Mouse (Mus musculus): ENCODE measurements around the gene Actn4. TPM values are rescaled to one million over a fixed set of nuclear protein-coding genes. Genes with fewer than 3 reads are reported as not detected.

The Actn4 gene
- polyA plus RNA-seq, 1 experiment from 2014 or later = 216 TPM

- no peak for ATAC-seq (ENCODE audit: low FRiP score, low TSS enrichment)
- H3K4me3 ChIP-seq (ENCODE audit: low read depth, low read length) = no peak overlapping the region
- H3K9ac ChIP-seq (ENCODE audit: low read length) = no peak overlapping the region
- no peak overlapping the region for H3K4me2 ChIP-seq (replicated peaks; ENCODE audit: low read depth)
- no peaks in the 10 kb centered on the region for H3K27me3 ChIP-seq (ENCODE audit: control insufficient read depth, insufficient read depth, low read length)
- H3K4me1 ChIP-seq (replicated peaks; ENCODE audit: control insufficient read depth, insufficient read depth) = 0 out of 2 replicates have a peak, but pooled peaks cover 3% of the 10 kb centered on the region
- DNase-seq (ENCODE audit: low spot score) = no peak
- no peaks in the 10 kb centered on the region for H3K36me3 ChIP-seq (ENCODE audit: control insufficient read depth, insufficient read depth, low read length)
- no peaks in the 10 kb centered on the region for H3K9me3 ChIP-seq (ENCODE audit: control insufficient read depth, low read length)
- H3K27ac ChIP-seq (replicated peaks) = no peak overlapping the region
- 63% methylated on average over 4 of the region's 4 CpGs for WGBS
- TF ChIP-seq EP300 (optimal IDR thresholded peaks at IDR 0.05) = no peak
- no peak for TF ChIP-seq CTCF (IDR thresholded peaks at IDR 0.05; ENCODE audit: low read depth)
Measured at GRCm38 (mm10) chr7:28966751-28967505, 4.8 kb upstream of the Actn4 start.

GRCm38 (mm10) chr7:28966181-28966580, 4.0 kb upstream of the Actn4 start:
- Histone ChIP-seq H3K27me3 (ENCODE audit: control insufficient read depth, insufficient read depth, low read length) (no peaks in the 10 kb centered on the region), H3K9ac (ENCODE audit: low read length) (no peak overlapping the region), H3K9me3 (ENCODE audit: control insufficient read depth, low read length) (no peaks in the 10 kb centered on the region), H3K36me3 (ENCODE audit: control insufficient read depth, insufficient read depth, low read length) (no peaks in the 10 kb centered on the region), H3K27ac (replicated peaks) (no peak overlapping the region), H3K4me3 (ENCODE audit: low read depth, low read length) (no peak overlapping the region), H3K4me1 (replicated peaks; ENCODE audit: control insufficient read depth, insufficient read depth) (no peaks in the 10 kb centered on the region), H3K4me2 (replicated peaks; ENCODE audit: low read depth) (no peak overlapping the region)
- no peak for ATAC-seq (ENCODE audit: low FRiP score, low TSS enrichment)
- no peak for TF ChIP-seq CTCF (IDR thresholded peaks at IDR 0.05; ENCODE audit: low read depth)
- no peak for TF ChIP-seq EP300 (optimal IDR thresholded peaks at IDR 0.05)
- DNase-seq (ENCODE audit: low spot score) = no peak
- 66% methylated on average over 4 of the region's 5 CpGs for WGBS

DNA sequence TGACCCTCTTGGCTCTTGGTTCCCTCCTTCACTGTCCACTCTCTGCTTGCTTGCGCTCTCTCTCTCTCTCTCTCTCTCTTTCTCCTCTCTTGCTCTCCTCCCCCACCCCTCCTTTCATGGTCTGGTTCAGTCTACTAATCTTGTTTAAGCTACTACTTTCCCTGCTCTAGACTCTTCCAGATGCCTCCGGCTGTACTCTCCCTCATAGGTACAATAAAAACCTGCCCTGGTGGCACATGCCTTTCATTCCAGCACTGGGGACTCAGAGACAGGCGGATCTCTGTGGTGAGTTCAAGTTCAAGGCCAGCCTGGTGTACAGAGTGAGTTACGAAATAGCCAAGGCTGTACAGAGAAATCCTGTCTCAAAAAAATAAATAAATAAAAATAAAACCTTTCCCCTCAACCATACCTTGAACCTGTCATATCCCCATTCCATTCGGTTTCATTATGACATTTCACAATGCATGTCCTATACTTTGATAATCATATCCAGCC, 3.3 kb upstream of the Actn4 start:
- no peak overlapping the region for H3K27ac ChIP-seq (replicated peaks)
- no peak overlapping the region for H3K9ac ChIP-seq (ENCODE audit: low read length)
- no peak for ATAC-seq (ENCODE audit: low FRiP score, low TSS enrichment)
- H3K4me2 ChIP-seq (replicated peaks; ENCODE audit: low read depth) = no peak overlapping the region
- 81% methylated on average over 5 of the region's 5 CpGs for WGBS
- no peaks in the 10 kb centered on the region for H3K9me3 ChIP-seq (ENCODE audit: control insufficient read depth, low read length)
- no peaks in the 10 kb centered on the region for H3K27me3 ChIP-seq (ENCODE audit: control insufficient read depth, insufficient read depth, low read length)
- H3K4me3 ChIP-seq (ENCODE audit: low read depth, low read length) = no peak overlapping the region
- TF ChIP-seq EP300 (optimal IDR thresholded peaks at IDR 0.05) = no peak
- TF ChIP-seq CTCF (IDR thresholded peaks at IDR 0.05; ENCODE audit: low read depth) = no peak
- H3K36me3 ChIP-seq (ENCODE audit: control insufficient read depth, insufficient read depth, low read length) = no peaks in the 10 kb centered on the region
- no peak for DNase-seq (ENCODE audit: low spot score)
- no peaks in the 10 kb centered on the region for H3K4me1 ChIP-seq (replicated peaks; ENCODE audit: control insufficient read depth, insufficient read depth)

DNA sequence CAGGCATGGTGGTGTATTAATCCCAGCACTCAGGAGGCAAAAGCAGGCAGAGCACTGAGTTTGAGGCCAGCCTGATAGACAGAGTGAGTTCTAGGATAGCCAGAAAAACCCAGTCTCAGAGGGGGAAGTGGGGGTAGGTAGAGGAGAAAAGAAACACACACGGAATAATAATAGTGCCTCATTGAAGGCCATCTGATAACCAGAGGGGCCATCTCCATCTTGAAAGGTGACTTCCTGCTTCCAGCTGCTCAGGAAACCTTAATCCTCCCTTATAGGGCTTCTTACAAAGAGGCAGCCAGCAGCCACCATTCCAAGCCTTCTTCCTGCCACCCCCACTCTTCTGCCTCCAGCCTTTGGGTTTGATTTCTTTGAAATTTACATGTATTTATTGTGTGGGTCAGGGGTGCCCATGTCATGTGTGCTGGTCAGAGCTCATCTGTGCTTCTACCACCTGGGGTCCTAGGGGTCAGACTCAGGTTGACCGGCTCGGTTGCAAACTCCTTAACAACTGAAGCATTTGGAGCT, 1.3 kb upstream of the Actn4 start:
- TF ChIP-seq CTCF (IDR thresholded peaks at IDR 0.05; ENCODE audit: low read depth) = no peak
- TF ChIP-seq EP300 (optimal IDR thresholded peaks at IDR 0.05) = no peak
- Histone ChIP-seq H3K9me3 (ENCODE audit: control insufficient read depth, low read length) (no peaks in the 10 kb centered on the region), H3K4me2 (replicated peaks; ENCODE audit: low read depth) (no peak overlapping the region), H3K27ac (replicated peaks) (peak overlapping the region; percentile 14; the same call in 1 of the 2 replicates), H3K4me3 (ENCODE audit: low read depth, low read length) (no peak overlapping the region), H3K27me3 (ENCODE audit: control insufficient read depth, insufficient read depth, low read length) (no peaks in the 10 kb centered on the region), H3K4me1 (replicated peaks; ENCODE audit: control insufficient read depth, insufficient read depth) (peaks cover 5% of the 10 kb centered on the region), H3K36me3 (ENCODE audit: control insufficient read depth, insufficient read depth, low read length) (no peaks in the 10 kb centered on the region), H3K9ac (ENCODE audit: low read length) (no peak overlapping the region)
- ATAC-seq (ENCODE audit: low FRiP score, low TSS enrichment) = no peak
- no peak for DNase-seq (ENCODE audit: low spot score)
- 84% methylated on average over 3 of the region's 3 CpGs for WGBS

GRCm38 (mm10) chr7:28961584-28961926, 585 bp downstream of the Actn4 start:
- TF ChIP-seq CTCF (IDR thresholded peaks at IDR 0.05; ENCODE audit: low read depth) (no peak), EP300 (optimal IDR thresholded peaks at IDR 0.05) (no peak)
- peak overlapping the region; percentile 100 for H3K4me3 ChIP-seq (ENCODE audit: low read depth, low read length)
- ATAC-seq (ENCODE audit: low FRiP score, low TSS enrichment) (no peak), DNase-seq (ENCODE audit: low spot score) (no peak)
- H3K9me3 ChIP-seq (ENCODE audit: control insufficient read depth, low read length) = no peaks in the 10 kb centered on the region
- H3K27ac ChIP-seq (replicated peaks) = peak overlapping the region; percentile 94
- no peaks in the 10 kb centered on the region for H3K36me3 ChIP-seq (ENCODE audit: control insufficient read depth, insufficient read depth, low read length)
- no peaks in the 10 kb centered on the region for H3K27me3 ChIP-seq (ENCODE audit: control insufficient read depth, insufficient read depth, low read length)
- H3K4me1 ChIP-seq (replicated peaks; ENCODE audit: control insufficient read depth, insufficient read depth) = peaks cover 15% of the 10 kb centered on the region
- peak overlapping the region; percentile 98 for H3K9ac ChIP-seq (ENCODE audit: low read length)
- peak overlapping the region; percentile 86 for H3K4me2 ChIP-seq (replicated peaks; ENCODE audit: low read depth)
- WGBS = 1% methylated on average over 7 of the region's 7 CpGs
